Mouse (Mus musculus): ENCODE results near the gene Snd1. TPM values are rescaled to one million over a fixed set of nuclear protein-coding genes. Genes with fewer than 3 reads are reported as not detected.

Gene Snd1
- polyA plus RNA-seq, 1 experiment from 2014 or later, result 120 TPM

GRCm38 (mm10) chr6:28847616-28848015 is 372.7 kb downstream of the Snd1 start:
- Histone ChIP-seq H3K4me1 (peaks cover 31% of the 10 kb centered on the region), H3K9ac (no peak overlapping the region), H3K9me3 (no peaks in the 10 kb centered on the region), H3K4me2 (no peak overlapping the region), H3K27ac (peak overlapping the region; percentile 47; the same call in 1 of the 2 replicates), H3K4me3 (no peak overlapping the region), H3K36me3 (0 out of 2 replicates have a peak, but pooled peaks cover 2% of the 10 kb centered on the region), H3K27me3 (no peaks in the 10 kb centered on the region)
- WGBS, result 34% methylated on average over 6 of the region's 6 CpGs
- no peak for ATAC-seq (ENCODE audit: insufficient number of reproducible peaks, low FRiP score, low TSS enrichment, low read depth)

- H3K27ac ChIP-seq, result peak overlapping the region; percentile 47; the same call in 1 of the 2 replicates
- 40% methylated on average over 6 of the region's 6 CpGs for WGBS
- no peaks in the 10 kb centered on the region for H3K9me3 ChIP-seq
- ATAC-seq (ENCODE audit: insufficient number of reproducible peaks, low FRiP score, low TSS enrichment, low read depth), result no peak
- no peaks in the 10 kb centered on the region for H3K27me3 ChIP-seq
- 0 out of 2 replicates have a peak, but pooled peaks cover 2% of the 10 kb centered on the region for H3K36me3 ChIP-seq
- H3K4me1 ChIP-seq, result peaks cover 36% of the 10 kb centered on the region
- no peak overlapping the region for H3K4me3 ChIP-seq
- H3K9ac ChIP-seq, result no peak overlapping the region
- no peak overlapping the region for H3K4me2 ChIP-seq
These were observed 373.4 kb downstream of the Snd1 start for GRCm38 (mm10) chr6:28848285-28848794.

GRCm38 (mm10) chr6:28848891-28849290 is 374.0 kb downstream of the Snd1 start:
- Histone ChIP-seq H3K36me3 (0 out of 2 replicates have a peak, but pooled peaks cover 2% of the 10 kb centered on the region), H3K27ac (no peak overlapping the region), H3K9me3 (no peaks in the 10 kb centered on the region), H3K9ac (no peak overlapping the region), H3K4me1 (peaks cover 41% of the 10 kb centered on the region), H3K27me3 (no peaks in the 10 kb centered on the region), H3K4me3 (no peak overlapping the region), H3K4me2 (no peak overlapping the region)
- 60% methylated on average over 9 of the region's 9 CpGs for WGBS
- ATAC-seq (ENCODE audit: insufficient number of reproducible peaks, low FRiP score, low TSS enrichment, low read depth), result no peak

- WGBS, result 42% methylated on average over 3 of the region's 3 CpGs
- Histone ChIP-seq H3K36me3 (0 out of 2 replicates have a peak, but pooled peaks cover 2% of the 10 kb centered on the region), H3K9ac (no peak overlapping the region), H3K9me3 (no peaks in the 10 kb centered on the region), H3K27me3 (no peaks in the 10 kb centered on the region), H3K27ac (no peak overlapping the region), H3K4me3 (no peak overlapping the region), H3K4me2 (no peak overlapping the region), H3K4me1 (peaks cover 46% of the 10 kb centered on the region)
- ATAC-seq (ENCODE audit: insufficient number of reproducible peaks, low FRiP score, low TSS enrichment, low read depth), result no peak; the same call in 1 of the 2 replicates
These were observed 374.4 kb downstream of the Snd1 start for GRCm38 (mm10) chr6:28849317-28849716.

GRCm38 (mm10) chr6:28850326-28850900 is 375.5 kb downstream of the Snd1 start:
- H3K9ac ChIP-seq, result no peak overlapping the region
- 0 out of 2 replicates have a peak, but pooled peaks cover 2% of the 10 kb centered on the region for H3K36me3 ChIP-seq
- no peaks in the 10 kb centered on the region for H3K9me3 ChIP-seq
- no peak overlapping the region for H3K4me2 ChIP-seq
- ATAC-seq (ENCODE audit: insufficient number of reproducible peaks, low FRiP score, low TSS enrichment, low read depth), result no peak
- 81% methylated on average over 9 of the region's 9 CpGs for WGBS
- H3K27ac ChIP-seq, result no peak overlapping the region
- peaks cover 55% of the 10 kb centered on the region for H3K4me1 ChIP-seq
- H3K27me3 ChIP-seq, result no peaks in the 10 kb centered on the region
- H3K4me3 ChIP-seq, result no peak overlapping the region

- no peak for ATAC-seq (ENCODE audit: insufficient number of reproducible peaks, low FRiP score, low TSS enrichment, low read depth)
- no peaks in the 10 kb centered on the region for H3K9me3 ChIP-seq
- no peak overlapping the region for H3K4me3 ChIP-seq
- peaks cover 54% of the 10 kb centered on the region for H3K4me1 ChIP-seq
- H3K27ac ChIP-seq, result no peak overlapping the region
- H3K4me2 ChIP-seq, result no peak overlapping the region
- H3K36me3 ChIP-seq, result 0 out of 2 replicates have a peak, but pooled peaks cover 2% of the 10 kb centered on the region
- H3K9ac ChIP-seq, result no peak overlapping the region
- 67% methylated on average over 7 of the region's 7 CpGs for WGBS
- H3K27me3 ChIP-seq, result no peaks in the 10 kb centered on the region
These were observed 377.4 kb downstream of the Snd1 start for GRCm38 (mm10) chr6:28852342-28852741.

DNA sequence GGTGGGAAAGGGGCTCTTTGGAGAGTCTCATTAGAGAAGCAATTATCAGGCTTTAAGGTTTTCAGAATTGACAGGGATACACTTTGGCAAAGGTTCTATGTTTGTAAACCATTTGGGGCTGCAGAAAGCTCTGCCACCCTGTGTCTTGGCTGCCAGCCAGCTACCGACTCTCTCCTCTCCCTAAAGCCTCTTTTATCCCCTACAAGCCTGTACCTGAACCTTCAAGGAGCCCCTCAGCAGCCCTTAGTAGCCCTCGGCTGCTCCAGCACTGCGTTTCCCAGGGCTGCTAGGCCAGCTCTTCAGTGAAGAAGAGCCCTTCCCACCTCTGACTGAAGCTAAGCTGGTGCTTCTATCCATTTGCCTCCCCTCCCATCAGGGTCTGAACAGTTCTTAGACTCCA is 378.2 kb downstream of the Snd1 start:
- Histone ChIP-seq H3K4me3 (no peak overlapping the region), H3K4me1 (peaks cover 48% of the 10 kb centered on the region), H3K36me3 (0 out of 2 replicates have a peak, but pooled peaks cover 2% of the 10 kb centered on the region), H3K9me3 (no peaks in the 10 kb centered on the region), H3K9ac (no peak overlapping the region), H3K4me2 (no peak overlapping the region), H3K27me3 (no peaks in the 10 kb centered on the region), H3K27ac (no peak overlapping the region; the same call in 1 of the 2 replicates)
- WGBS, result 11% methylated on average over 3 of the region's 3 CpGs
- ATAC-seq (ENCODE audit: insufficient number of reproducible peaks, low FRiP score, low TSS enrichment, low read depth), result no peak

DNA sequence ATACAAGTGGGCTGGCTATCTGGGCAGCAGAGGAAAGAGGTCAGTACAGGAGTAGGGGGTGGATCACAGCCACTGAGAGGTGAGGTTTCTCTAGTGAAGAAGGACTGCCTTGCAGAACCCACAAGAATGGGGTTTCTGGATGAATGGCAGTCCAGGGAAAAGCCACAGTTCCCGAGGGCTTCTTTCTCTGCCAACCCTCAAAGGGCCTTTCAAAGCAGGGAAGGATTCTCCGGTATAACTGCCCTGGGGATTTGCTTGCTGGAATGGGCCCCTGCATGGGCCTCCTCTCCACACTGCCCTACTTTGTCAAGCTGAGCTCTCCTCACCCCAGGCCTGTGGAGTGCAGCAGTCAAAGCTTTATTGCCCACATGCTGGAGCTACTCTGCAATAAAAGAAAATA is 378.7 kb downstream of the Snd1 start:
- 0 out of 2 replicates have a peak, but pooled peaks cover 2% of the 10 kb centered on the region for H3K36me3 ChIP-seq
- no peak overlapping the region for H3K4me3 ChIP-seq
- WGBS, result 12% methylated on average over 2 of the region's 2 CpGs
- H3K27ac ChIP-seq, result no peak overlapping the region; the same call in 1 of the 2 replicates
- H3K27me3 ChIP-seq, result no peaks in the 10 kb centered on the region
- H3K4me2 ChIP-seq, result no peak overlapping the region
- no peak overlapping the region for H3K9ac ChIP-seq
- H3K9me3 ChIP-seq, result no peaks in the 10 kb centered on the region
- peaks cover 43% of the 10 kb centered on the region for H3K4me1 ChIP-seq
- ATAC-seq (ENCODE audit: insufficient number of reproducible peaks, low FRiP score, low TSS enrichment, low read depth), result no peak

- 23% methylated on average over 8 of the region's 8 CpGs for WGBS
- Histone ChIP-seq H3K4me2 (no peak overlapping the region), H3K27ac (no peak overlapping the region), H3K4me3 (no peak overlapping the region), H3K9ac (no peak overlapping the region), H3K4me1 (peaks cover 34% of the 10 kb centered on the region), H3K9me3 (no peaks in the 10 kb centered on the region), H3K27me3 (no peaks in the 10 kb centered on the region), H3K36me3 (0 out of 2 replicates have a peak, but pooled peaks cover 2% of the 10 kb centered on the region)
- ATAC-seq (ENCODE audit: insufficient number of reproducible peaks, low FRiP score, low TSS enrichment, low read depth), result no peak
These were observed 379.7 kb downstream of the Snd1 start for GRCm38 (mm10) chr6:28854598-28854997.

- H3K4me1 ChIP-seq, result peaks cover 34% of the 10 kb centered on the region
- 33% methylated on average over 3 of the region's 3 CpGs for WGBS
- H3K27ac ChIP-seq, result 0 out of 2 replicates have a peak overlapping the region, but pooled peaks have one; percentile 3
- no peak for ATAC-seq (ENCODE audit: insufficient number of reproducible peaks, low FRiP score, low TSS enrichment, low read depth)
- no peaks in the 10 kb centered on the region for H3K9me3 ChIP-seq
- H3K36me3 ChIP-seq, result 0 out of 2 replicates have a peak, but pooled peaks cover 2% of the 10 kb centered on the region
- no peaks in the 10 kb centered on the region for H3K27me3 ChIP-seq
- H3K4me2 ChIP-seq, result no peak overlapping the region
- no peak overlapping the region for H3K4me3 ChIP-seq
- no peak overlapping the region for H3K9ac ChIP-seq
These were observed 380.5 kb downstream of the Snd1 start for GRCm38 (mm10) chr6:28855442-28855841.

DNA sequence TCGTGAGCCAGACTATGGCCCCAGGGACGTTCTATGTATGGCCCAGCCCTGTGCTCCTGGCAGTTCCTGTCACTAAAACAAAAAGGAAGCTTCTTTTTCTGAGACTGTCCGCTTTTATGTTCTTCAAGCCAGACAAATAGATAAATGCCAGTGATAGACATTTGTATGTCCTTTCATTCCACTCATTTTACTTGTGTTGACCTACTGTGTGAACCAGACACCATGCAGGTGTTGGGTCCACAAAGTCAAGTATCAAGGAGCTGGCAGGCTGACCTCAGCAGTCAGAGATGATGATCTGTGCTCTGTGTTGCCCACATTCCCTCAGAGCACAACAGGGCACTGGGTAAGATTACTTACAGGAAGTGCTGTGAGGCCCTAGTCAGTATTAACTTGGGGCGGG is 381.9 kb downstream of the Snd1 start:
- 0 out of 2 replicates have a peak, but pooled peaks cover 2% of the 10 kb centered on the region for H3K36me3 ChIP-seq
- H3K9me3 ChIP-seq, result no peaks in the 10 kb centered on the region
- H3K4me2 ChIP-seq, result no peak overlapping the region
- peaks cover 34% of the 10 kb centered on the region for H3K4me1 ChIP-seq
- H3K9ac ChIP-seq, result no peak overlapping the region
- no peak overlapping the region for H3K4me3 ChIP-seq
- no peak for ATAC-seq (ENCODE audit: insufficient number of reproducible peaks, low FRiP score, low TSS enrichment, low read depth)
- no peak overlapping the region for H3K27ac ChIP-seq
- no peaks in the 10 kb centered on the region for H3K27me3 ChIP-seq
- 71% methylated on average over 4 of the region's 4 CpGs for WGBS

All from limb, embryonic 15.5 days (tissue).